Mouse (Mus musculus): ENCODE measurements around the gene Mt2.
A peak's percentile ranks its signal among the peaks of the same experiment; 100 is the strongest.

Mt2 gene

DNA sequence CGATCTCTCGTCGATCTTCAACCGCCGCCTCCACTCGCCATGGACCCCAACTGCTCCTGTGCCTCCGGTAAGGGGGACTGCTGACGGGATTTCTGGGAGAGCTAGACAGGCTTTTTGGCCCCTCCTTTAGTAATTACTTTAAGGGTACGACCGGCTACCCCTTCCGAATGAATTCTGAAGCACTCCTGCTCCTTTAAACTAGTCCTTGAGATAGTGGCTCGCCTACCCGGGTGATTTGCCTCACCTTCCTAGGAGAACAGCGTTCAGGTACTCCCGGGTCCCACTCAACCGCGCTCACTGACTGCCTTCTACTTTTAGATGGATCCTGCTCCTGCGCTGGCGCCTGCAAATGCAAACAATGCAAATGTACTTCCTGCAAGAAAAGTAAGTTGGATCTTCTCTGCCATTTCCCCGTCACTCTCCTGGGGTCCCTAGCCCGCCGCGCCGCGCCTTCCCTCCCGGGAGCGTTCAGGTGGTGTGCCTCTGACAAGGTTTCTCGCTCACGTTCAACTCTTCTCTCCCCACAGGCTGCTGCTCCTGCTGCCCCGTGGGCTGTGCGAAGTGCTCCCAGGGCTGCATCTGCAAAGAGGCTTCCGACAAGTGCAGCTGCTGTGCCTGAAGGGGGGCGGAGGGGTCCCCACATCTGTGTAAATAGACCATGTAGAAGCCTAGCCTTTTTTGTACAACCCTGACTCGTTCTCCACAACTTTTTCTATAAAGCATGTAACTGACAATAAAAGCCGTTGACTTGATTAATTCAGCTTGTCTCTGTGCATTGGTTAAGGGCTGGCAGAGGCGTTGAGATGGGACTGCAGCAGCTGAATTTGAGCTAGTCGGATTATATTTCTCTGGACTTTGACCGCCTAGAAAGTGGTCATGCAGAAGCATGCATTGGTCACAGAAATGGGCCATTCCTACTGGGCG lies 607 bp downstream of the Mt2 start:
- peak; percentile 33 for DNase-seq (ENCODE audit: low read depth, low spot score)

DNA sequence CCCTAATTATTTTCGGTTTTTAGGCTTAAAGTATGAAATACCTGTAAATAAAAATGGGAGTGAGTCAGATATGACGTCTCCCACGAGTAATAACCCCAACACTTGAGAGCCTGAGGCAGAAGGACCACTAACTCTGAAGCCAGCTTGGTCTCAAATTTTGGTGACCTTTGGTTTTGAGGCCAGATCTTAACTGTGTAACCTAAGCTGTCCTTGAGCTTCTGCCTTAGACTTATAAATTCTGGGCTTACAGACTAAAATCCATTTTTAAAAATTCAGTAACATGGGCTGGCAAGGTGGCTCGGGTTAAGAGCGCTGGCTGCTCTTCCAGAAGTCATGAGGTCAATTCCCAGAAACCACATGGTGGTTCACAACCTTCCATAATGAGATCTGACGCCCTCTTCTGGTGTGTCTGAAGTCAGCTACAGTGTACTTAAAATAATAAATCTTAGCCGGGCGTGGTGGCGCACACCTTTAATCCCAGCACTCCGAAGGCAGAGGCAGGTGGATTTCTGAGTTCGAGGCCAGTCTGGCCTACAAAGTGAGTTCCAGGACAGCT lies 1.5 kb downstream of the Mt2 start:
- peak; percentile 26 for DNase-seq (ENCODE audit: low read depth, low spot score)

GRCm38 (mm10) chr8:94174619-94175213 lies 2.3 kb downstream of the Mt2 start:
- peak; percentile 52 for DNase-seq (ENCODE audit: low read depth, low spot score)

DNA sequence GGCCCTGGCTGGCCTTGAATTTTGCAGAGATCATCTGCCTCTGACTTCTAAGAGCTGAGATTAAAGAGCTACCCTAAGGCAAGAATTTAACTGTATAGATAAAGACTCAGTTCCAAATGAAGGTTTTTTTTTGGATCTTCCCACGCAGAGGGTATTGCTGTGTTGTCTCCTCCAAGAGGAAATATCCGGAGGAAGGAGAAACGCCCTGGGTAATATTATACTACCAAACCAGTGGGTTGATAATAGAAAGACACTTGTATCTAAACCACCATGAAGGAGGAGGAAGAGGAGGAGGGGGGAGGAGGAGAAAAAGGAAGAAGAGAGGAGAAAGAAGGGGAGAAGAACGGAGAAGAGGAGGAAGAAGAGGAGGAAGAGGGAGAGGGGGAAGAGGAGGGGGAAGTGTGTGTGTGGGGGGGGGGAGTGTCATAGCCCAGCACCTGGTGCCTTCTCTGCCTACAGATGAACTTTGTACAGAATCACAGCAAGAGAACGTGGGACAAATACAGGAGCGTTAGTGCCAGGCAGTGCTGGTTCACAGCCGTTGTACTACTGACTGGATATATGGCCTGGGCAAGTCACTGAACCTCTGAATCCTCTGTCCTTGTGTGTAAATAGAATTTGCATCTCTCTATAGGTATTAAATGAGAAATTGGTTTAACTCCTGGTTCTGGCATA lies 5.4 kb downstream of the Mt2 start:
- no peak for DNase-seq (ENCODE audit: low read depth, low spot score)

DNA sequence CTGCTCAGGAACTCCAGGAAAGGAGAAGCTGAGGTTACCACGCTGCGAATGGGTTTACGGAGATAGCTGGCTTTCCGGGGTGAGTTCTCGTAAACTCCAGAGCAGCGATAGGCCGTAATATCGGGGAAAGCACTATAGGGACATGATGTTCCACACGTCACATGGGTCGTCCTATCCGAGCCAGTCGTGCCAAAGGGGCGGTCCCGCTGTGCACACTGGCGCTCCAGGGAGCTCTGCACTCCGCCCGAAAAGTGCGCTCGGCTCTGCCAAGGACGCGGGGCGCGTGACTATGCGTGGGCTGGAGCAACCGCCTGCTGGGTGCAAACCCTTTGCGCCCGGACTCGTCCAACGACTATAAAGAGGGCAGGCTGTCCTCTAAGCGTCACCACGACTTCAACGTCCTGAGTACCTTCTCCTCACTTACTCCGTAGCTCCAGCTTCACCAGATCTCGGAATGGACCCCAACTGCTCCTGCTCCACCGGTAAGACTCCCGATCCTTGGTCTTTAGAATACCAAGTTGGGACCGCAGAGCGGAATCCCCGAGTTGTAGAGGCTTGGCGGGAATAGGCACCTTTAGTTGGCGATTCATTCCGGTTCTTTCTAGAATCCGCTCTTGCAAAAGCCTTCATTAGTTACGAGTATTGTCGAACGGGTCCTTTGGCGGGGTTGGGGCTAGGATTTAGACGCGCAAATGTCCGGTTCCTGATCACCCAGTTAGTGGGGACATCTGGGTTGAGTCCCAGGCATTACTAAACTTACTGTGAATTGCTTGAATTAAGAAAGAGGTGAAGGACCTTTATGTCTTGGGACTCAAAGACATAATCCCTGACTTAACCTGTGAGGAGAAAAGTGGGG lies 6.6 kb downstream of the Mt2 start, which contains the start of gene Mt1:
Gene Mt1 (plus strand): TSS at position 226 of the 856 bp plus-strand sequence.
- DNase-seq (ENCODE audit: low read depth, low spot score): peak; percentile 99

GRCm38 (mm10) chr8:94179713-94180560 lies 7.5 kb downstream of the Mt2 start:
- DNase-seq (ENCODE audit: low read depth, low spot score): peak; percentile 56

GRCm38 (mm10) chr8:94180561-94180908 lies 8.1 kb downstream of the Mt2 start:
- DNase-seq (ENCODE audit: low read depth, low spot score): no peak

- DNase-seq (ENCODE audit: low read depth, low spot score): peak; percentile 37
Measured at GRCm38 (mm10) chr8:94182055-94182929, 9.8 kb downstream of the Mt2 start.

- peak; percentile 88 for DNase-seq (ENCODE audit: low read depth, low spot score)
Measured at GRCm38 (mm10) chr8:94183117-94183516, 10.7 kb downstream of the Mt2 start.

GRCm38 (mm10) chr8:94184357-94184843 lies 11.9 kb downstream of the Mt2 start:
- DNase-seq (ENCODE audit: low read depth, low spot score): no peak

- DNase-seq (ENCODE audit: low read depth, low spot score): no peak
Measured at GRCm38 (mm10) chr8:94185791-94186190, 13.3 kb downstream of the Mt2 start.

- no peak for DNase-seq (ENCODE audit: low read depth, low spot score)
Measured at GRCm38 (mm10) chr8:94186542-94186941, 14.1 kb downstream of the Mt2 start.

DNA sequence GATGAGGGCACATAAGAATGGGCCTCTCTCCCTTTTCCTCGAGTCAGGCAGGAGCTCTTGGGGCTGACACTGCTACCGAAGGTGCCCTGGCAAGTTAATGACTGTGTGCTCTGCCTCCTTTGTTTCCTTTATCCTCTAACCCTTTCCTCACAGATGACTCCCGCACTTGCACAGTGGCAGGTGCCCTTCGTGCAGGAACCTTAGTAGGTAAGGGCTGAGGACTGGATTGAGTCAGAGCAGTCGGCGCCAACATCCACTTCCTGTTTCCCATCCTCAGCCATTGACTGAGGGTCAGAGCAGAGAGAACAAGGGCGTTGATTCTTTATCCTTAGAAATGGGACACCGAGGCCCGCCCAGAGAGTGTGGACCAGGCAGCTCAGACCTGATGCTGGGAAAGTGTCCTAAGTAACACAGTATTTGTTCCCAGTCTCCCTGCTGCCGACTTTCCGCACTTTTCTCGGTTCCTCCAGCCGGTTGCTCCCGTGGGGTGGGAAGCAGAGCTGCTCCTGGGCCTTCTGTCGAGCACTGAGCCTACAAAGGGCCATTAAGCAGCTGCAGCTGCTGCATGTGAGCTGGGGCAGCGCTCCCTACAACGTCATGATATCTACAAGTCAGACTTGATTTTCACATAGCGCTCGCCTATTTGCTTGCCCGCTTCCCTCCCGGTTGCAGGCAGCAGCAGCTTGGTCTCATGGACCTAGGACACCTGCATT lies 15.0 kb downstream of the Mt2 start:
- DNase-seq (ENCODE audit: low read depth, low spot score): no peak

GRCm38 (mm10) chr8:94189275-94190031 lies 17.0 kb downstream of the Mt2 start:
- no peak for DNase-seq (ENCODE audit: low read depth, low spot score)

DNA sequence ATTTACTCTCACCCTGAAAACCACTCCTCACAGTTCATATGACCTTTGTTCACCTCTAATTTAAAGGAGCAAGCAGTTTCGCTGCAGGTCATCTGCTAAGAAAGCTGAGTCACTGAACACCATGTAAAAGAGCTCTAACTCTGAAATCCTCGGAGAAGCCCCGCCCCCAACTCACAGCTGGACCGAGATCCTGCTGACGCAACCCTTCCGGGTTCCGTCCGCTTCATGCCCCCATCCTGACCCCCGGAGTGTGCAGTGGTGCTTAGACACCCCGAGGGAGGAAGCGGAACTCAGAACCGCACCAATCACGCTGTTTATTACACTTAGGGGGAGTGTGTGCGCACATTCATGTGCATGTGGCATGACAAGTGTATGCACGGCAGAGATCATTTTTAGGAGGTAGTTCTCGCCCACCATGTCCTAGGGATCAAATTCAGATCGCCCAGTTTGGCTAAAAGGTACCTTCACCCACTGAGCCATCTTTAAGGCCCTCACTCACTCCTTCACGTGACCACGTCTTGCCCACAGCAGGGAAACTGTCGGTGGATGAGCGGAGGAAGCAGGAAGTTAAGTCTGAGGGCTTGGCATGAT lies 18.7 kb downstream of the Mt2 start:
- no peak for DNase-seq (ENCODE audit: low read depth, low spot score)

DNA sequence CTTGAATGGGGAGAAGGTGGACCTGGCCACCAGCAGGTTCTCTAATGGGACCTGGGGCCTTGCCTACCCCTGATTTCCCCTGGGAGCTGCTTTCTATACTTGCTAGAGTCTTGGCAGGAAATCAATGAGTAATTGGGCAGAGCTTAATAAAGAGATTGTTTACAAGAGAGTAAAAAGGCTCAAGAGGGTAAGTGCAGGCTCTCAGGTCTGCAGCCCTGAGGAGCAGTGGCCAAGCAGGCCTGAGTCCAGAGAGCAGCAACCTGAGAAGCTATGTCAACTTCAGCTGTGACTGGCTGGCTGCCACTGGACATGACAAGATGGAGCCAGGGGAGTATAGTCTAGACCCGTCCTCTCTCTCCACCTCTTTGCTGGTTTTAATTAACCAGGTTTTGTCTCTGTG lies 20.5 kb downstream of the Mt2 start:
- peak; percentile 47 for DNase-seq (ENCODE audit: low read depth, low spot score)

- peak; percentile 92 for DNase-seq (ENCODE audit: low read depth, low spot score)
Measured at GRCm38 (mm10) chr8:94194591-94195223, 22.2 kb downstream of the Mt2 start.

Data from 3T3-L1 (cell line).